Mouse (Mus musculus): ENCODE results near the gene Plpp3. TPM values are rescaled to one million over a fixed set of nuclear protein-coding genes. Genes with fewer than 3 reads are reported as not detected.

Gene Plpp3
- polyA plus RNA-seq, 1 experiment from 2014 or later, result 6.5 TPM

DNA sequence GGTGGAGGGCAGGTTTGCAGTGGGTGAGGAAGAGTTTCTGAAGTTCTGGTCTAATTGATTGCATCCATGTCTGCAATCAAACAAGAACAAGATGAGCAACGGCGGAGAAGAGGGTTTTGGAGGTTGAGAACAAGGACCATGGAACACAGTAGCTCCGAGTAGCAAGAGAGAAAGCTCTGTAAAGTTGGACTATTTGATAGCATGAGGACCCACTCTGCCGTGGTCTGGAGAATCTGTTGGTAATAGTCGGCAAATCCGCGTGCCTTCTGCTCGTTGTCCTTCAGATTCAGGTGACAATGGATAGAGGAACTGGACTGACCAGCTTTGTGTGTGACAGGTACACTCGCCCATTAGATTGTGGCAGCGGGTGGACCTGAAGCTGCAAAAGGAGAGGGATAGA, 87.8 kb downstream of the Plpp3 start:
- 81% methylated on average over 10 of the region's 10 CpGs for WGBS (ENCODE audit: missing documents)
- Histone ChIP-seq H3K36me3 (ENCODE audit: inconsistent target) (no peaks in the 10 kb centered on the region), H3K4me3 (ENCODE audit: inconsistent target) (no peak overlapping the region), H3K79me2 (ENCODE audit: inconsistent target) (no peaks in the 10 kb centered on the region), H3K27ac (no peak overlapping the region)

DNA sequence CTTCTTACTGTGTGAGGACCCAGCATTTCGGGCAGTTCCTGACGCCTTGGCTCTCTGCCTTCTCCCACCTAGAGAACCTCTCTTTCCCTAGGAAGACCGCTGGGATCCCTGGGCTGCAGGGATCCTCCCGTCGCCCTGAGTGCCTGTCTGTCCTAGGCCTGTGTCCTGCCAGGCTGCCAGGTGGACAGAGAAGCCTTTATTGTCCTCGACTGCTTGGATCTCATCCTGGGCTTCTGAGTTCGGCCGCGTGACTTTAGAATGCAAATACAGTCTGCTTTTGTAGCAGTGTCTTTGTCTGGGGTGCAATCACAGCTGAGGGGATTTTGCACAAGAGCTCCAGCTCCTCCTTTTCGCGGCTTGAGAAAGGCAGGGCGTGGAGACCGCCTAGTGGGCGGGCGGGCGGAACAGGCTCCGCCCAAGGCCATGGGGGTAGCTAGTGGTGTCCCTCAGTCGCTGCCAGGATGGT, 88.4 kb downstream of the Plpp3 start:
- no peaks in the 10 kb centered on the region for H3K79me2 ChIP-seq (ENCODE audit: inconsistent target)
- 33% methylated on average over 18 of the region's 18 CpGs for WGBS (ENCODE audit: missing documents)
- H3K4me3 ChIP-seq (ENCODE audit: inconsistent target), result no peak overlapping the region
- no peaks in the 10 kb centered on the region for H3K36me3 ChIP-seq (ENCODE audit: inconsistent target)
- H3K27ac ChIP-seq, result no peak overlapping the region

DNA sequence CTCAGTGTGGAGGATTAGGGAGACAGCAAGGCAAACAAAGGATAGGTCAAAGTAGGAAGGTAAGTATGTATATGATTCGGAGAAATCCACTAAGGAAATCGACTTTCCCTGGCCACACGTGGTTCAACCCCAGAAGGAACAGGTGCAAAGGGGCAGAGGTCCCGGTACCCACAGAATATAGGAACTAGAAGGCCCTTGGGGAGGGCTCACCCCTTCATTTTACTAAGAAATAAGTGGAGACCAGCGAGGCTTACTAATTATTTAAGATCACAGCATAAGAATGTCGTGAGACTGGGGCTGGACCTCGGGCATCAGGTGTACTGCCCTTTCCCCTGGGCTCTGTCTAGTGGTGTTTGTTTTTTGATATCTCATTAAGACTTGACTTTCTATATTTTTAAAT, 89.2 kb downstream of the Plpp3 start:
- 91% methylated on average over 6 of the region's 7 CpGs for WGBS (ENCODE audit: missing documents)
- Histone ChIP-seq H3K4me3 (ENCODE audit: inconsistent target) (no peak overlapping the region), H3K79me2 (ENCODE audit: inconsistent target) (no peaks in the 10 kb centered on the region), H3K27ac (no peak overlapping the region), H3K36me3 (ENCODE audit: inconsistent target) (no peaks in the 10 kb centered on the region)

DNA sequence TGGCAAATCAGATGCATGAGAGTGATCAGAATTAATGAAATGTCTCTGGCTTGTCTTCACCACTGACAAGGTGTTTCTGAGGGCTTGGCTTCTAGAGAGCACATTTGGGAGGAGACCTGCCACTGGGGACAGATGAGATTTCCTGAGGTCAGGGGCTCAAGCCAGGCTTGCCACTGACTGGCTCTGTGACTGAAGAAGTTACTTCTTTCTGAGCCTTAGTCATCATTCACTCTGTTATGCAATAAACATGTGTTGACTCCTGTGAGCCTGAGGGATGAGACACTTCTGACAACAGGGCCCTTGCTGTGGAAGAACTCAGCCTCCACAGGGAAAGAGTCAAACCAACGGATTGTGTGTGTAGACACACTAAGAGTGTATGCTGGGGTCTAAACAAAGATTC, 91.0 kb downstream of the Plpp3 start:
- Histone ChIP-seq H3K4me3 (ENCODE audit: inconsistent target) (no peak overlapping the region), H3K27ac (0 out of 2 replicates have a peak overlapping the region, but pooled peaks have one; percentile 5), H3K79me2 (ENCODE audit: inconsistent target) (no peaks in the 10 kb centered on the region), H3K36me3 (ENCODE audit: inconsistent target) (no peaks in the 10 kb centered on the region)
- 70% methylated on average over 1 of the region's 1 CpGs for WGBS (ENCODE audit: missing documents)

DNA sequence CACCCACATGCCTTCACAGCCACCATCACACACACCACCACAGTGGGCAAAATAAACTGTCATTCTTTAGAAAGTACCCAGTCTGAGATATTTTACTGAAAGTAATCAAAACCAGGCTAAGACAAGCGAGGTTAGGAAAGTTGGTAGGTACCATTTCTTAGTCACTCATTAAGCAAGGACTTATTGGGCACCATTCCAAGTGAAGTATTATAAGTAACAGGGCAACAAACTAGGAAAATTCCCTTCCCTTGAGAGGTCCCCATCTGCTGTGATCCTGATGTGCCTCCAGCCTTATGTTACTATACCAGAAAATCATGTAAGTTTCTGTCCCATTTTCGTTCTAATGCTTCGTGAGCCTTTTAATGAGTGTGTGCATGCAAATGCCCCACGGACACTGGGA, 92.1 kb downstream of the Plpp3 start:
- Histone ChIP-seq H3K36me3 (ENCODE audit: inconsistent target) (no peaks in the 10 kb centered on the region), H3K4me3 (ENCODE audit: inconsistent target) (no peak overlapping the region), H3K79me2 (ENCODE audit: inconsistent target) (no peaks in the 10 kb centered on the region), H3K27ac (no peak overlapping the region)
- WGBS (ENCODE audit: missing documents), result 94% methylated on average over 4 of the region's 4 CpGs

DNA sequence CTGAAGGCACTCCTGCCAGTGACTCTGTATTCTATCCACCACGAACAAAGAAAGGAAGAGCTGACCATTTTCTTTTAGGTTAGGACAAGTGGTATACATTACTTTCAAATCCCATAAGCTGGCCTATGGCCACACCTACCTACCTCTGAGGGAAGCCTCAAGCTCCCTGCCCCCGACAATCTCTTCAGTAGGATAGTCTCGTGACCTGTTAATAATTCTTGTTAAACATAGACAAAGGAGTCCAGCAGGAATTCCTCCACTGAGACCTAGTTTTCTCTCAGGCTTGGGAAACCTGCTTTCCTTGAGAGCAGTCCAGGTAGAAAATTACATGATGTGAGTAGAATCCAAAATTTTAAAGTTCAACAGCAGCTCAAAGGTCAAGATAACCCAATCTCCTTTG, 93.8 kb downstream of the Plpp3 start:
- Histone ChIP-seq H3K36me3 (ENCODE audit: inconsistent target) (no peaks in the 10 kb centered on the region), H3K4me3 (ENCODE audit: inconsistent target) (no peak overlapping the region), H3K27ac (no peak overlapping the region), H3K79me2 (ENCODE audit: inconsistent target) (no peaks in the 10 kb centered on the region)
- 95% methylated on average over 2 of the region's 3 CpGs for WGBS (ENCODE audit: missing documents)

DNA sequence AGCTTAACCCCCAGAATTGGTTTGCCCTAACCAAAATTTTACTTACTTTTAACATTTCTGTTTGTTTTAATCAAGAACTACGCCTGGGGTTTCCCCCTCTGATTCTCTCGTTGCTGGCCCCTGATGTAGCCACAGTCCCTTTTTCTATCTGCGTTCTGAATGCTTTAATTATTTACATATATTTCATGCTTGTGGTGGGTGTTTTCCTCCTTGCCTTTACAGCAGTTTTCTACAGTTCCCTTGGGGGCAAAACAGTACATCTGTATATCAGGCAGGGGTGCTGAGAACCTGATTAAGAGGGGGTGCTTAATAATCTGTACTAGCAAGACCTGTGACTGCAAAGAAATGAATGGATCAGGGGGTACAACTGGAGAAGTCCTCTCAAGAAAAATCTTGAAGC, 94.9 kb downstream of the Plpp3 start:
- Histone ChIP-seq H3K4me3 (ENCODE audit: inconsistent target) (no peak overlapping the region), H3K27ac (no peak overlapping the region), H3K36me3 (ENCODE audit: inconsistent target) (no peaks in the 10 kb centered on the region), H3K79me2 (ENCODE audit: inconsistent target) (no peaks in the 10 kb centered on the region)
- WGBS (ENCODE audit: missing documents), result 81% methylated on average over 3 of the region's 3 CpGs

DNA sequence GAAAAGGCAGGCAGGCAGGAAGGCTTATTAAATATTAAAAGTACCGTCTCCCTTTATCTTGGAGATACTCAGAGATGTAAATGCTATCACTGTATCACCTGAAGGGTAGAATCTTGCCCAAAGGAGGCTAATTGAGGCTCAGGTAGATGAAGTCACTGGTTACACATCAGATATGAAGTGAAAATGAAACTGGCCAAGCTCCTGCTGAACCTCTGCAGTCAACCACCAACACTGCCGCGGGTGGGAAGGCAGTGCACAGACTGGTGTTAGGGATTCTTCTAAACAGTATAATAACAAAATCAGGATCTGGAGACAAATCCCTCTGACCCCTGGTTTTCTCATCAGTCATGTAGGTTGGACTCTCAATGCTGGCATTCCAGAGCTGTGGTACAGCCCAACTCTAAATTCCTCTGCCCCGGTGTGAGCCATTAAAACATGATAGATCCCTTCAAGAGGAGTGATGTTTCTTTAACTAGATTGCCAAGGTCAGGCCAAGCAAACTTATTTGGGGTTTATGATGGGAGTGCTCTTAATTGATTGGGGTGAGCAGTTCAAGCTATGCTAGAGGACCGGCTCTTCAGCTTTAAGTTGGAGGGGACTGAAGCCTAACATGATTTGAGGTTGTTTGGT, 95.5 kb downstream of the Plpp3 start:
- no peak overlapping the region for H3K4me3 ChIP-seq (ENCODE audit: inconsistent target)
- 50% methylated on average over 5 of the region's 5 CpGs for WGBS (ENCODE audit: missing documents)
- H3K27ac ChIP-seq, result no peak overlapping the region
- H3K79me2 ChIP-seq (ENCODE audit: inconsistent target), result no peaks in the 10 kb centered on the region
- no peaks in the 10 kb centered on the region for H3K36me3 ChIP-seq (ENCODE audit: inconsistent target)

DNA sequence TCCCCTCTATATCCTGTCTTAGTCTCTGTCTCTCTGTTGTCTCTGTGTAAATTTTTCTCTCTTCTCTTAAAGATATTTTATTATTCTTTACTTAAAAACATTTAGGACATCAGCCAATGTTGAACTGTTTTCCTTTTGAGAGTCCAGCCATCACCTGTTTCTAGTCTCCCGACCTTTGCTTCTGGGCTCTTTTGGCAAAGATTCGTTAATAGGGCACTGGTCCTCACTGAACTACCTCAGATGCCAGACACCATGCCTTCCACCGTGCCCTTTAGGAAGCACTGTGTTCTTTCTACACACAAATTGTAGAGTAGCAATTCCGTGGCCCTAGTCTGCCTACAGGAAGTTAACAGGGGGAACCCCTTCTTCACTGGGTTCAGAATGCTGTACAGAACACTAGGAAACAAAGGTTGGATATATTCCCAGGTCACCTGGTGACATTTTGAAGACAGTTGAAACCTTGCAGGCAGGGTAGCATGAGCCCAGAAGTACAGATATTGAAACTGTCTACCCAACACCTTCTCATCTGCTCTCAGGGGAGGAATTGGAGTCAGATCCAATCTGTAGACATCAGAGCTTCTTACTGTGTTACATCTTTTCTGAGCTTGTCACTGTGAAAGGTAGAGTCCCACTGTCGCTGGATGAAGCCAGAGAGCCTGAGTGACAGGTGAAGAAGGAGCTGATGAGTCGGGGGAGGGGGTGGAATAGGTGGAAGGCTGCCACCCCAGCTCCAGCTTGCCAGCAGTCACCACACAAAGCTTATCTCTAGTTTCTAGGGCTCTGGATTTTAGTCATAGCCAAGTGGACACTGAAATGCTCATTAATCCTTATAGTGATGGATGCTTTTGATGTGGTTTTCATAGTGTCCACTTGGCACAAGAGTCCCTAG, 96.5 kb downstream of the Plpp3 start:
- Histone ChIP-seq H3K27ac (no peak overlapping the region), H3K36me3 (ENCODE audit: inconsistent target) (no peaks in the 10 kb centered on the region), H3K79me2 (ENCODE audit: inconsistent target) (no peaks in the 10 kb centered on the region), H3K4me3 (ENCODE audit: inconsistent target) (no peak overlapping the region)
- 62% methylated on average over 6 of the region's 6 CpGs for WGBS (ENCODE audit: missing documents)

DNA sequence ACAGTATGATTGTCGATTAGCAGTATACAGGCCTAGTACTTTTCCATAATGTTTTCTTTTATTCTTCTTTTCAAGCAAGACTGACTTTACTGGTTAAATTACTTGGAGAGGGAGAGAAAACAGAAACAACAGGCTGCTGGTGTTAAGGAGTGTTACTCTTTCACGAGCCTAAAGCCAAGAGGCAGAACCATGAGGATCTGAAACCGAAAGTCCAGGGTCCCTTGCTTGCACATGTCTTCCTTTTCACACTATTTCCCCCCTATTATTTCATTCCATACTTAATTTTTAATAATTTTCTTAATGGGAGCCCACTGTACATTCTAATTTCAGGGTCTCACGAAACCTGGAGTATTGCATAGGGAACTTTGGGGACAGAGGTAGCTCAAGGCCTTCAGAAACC, 97.2 kb downstream of the Plpp3 start:
- H3K4me3 ChIP-seq (ENCODE audit: inconsistent target), result no peak overlapping the region
- 65% methylated on average over 4 of the region's 4 CpGs for WGBS (ENCODE audit: missing documents)
- no peaks in the 10 kb centered on the region for H3K79me2 ChIP-seq (ENCODE audit: inconsistent target)
- H3K27ac ChIP-seq, result no peak overlapping the region
- no peaks in the 10 kb centered on the region for H3K36me3 ChIP-seq (ENCODE audit: inconsistent target)

DNA sequence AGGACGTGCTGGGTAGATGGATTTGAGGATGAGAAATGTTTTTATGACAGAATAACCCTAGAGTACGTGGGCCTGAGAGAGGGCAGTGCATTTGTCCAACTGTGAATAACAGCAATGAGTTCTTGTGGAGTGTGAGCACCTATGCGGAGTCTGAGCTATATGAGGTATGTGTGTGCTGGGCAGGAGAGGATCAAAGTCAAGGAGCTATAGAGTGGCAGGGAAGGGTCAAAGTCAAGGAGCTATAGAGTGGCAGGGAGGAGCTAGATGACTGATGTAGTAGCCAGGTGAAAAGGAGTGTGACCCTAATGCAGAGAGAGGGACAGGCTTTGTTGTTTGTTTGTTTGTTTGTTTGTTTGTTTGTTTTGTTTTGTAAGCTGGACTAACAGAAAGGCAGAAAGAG, 98.0 kb downstream of the Plpp3 start:
- no peaks in the 10 kb centered on the region for H3K36me3 ChIP-seq (ENCODE audit: inconsistent target)
- no peak overlapping the region for H3K27ac ChIP-seq
- H3K4me3 ChIP-seq (ENCODE audit: inconsistent target), result no peak overlapping the region
- 93% methylated on average over 3 of the region's 3 CpGs for WGBS (ENCODE audit: missing documents)
- no peaks in the 10 kb centered on the region for H3K79me2 ChIP-seq (ENCODE audit: inconsistent target)

DNA sequence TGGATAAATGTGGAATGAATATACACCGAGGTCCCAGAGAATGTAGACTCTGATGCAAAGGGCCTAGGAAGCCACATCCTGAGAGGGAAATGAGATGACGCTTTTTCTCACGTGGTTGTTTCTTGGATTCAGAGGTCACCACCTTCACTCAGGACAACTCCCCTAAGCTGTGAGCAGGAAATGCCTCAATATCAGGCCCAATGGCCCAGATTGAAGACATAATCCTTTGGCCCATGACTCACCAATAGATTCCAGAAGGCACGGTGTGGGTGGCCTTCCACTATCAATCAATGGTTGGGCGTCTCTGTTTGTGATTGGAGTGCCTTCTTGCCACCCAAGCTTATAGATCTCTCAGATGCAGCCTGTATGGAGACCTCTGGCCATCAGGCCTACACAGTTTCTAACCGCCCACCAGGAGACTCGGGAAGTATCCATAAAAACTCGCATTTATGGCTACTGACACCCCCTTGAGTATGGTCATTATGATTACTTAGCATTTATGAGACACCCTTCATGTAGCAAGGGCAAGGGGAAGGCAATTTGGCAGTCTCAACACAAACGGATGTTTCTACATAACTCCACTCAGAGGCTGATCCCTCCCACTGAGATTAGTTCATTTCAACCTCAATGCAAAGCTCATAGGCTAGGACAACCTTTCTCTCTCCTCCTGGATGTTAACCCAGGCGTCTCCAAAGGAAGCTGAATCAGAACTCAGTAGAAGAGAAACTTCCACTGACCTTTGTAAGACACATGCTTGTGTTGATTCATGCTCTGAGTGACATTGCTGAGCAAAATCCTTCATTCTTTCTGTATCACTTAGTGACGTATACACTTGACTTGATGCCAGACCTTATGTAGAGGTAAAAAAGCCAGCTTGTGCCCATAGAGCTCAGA, 100.8 kb downstream of the Plpp3 start:
- 79% methylated on average over 11 of the region's 11 CpGs for WGBS (ENCODE audit: missing documents)
- Histone ChIP-seq H3K27ac (no peak overlapping the region), H3K4me3 (ENCODE audit: inconsistent target) (no peak overlapping the region), H3K79me2 (ENCODE audit: inconsistent target) (no peaks in the 10 kb centered on the region), H3K36me3 (ENCODE audit: inconsistent target) (no peaks in the 10 kb centered on the region)

DNA sequence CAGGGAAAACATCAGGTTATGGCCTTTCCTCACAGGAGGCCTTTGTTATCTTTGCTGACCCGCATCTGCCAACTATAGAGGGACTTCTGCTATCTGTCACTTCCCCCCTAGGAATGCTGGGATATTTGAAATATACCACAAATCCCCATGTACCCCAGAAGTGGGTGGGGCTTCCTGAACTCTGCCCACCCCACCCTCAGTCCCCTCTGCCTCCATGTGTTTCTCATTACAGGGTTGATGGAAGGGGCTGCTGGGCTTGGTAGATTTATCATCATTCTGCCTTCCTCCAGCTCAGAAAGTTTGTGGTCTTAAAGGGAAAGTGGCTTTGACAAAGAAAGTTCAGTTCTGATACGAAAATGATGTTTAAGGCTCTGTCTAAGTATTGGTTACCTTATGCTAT, 103.2 kb downstream of the Plpp3 start:
- H3K4me3 ChIP-seq (ENCODE audit: inconsistent target), result no peak overlapping the region
- no peaks in the 10 kb centered on the region for H3K79me2 ChIP-seq (ENCODE audit: inconsistent target)
- H3K36me3 ChIP-seq (ENCODE audit: inconsistent target), result no peaks in the 10 kb centered on the region
- WGBS (ENCODE audit: missing documents), result 92% methylated on average over 2 of the region's 2 CpGs
- no peak overlapping the region for H3K27ac ChIP-seq

DNA sequence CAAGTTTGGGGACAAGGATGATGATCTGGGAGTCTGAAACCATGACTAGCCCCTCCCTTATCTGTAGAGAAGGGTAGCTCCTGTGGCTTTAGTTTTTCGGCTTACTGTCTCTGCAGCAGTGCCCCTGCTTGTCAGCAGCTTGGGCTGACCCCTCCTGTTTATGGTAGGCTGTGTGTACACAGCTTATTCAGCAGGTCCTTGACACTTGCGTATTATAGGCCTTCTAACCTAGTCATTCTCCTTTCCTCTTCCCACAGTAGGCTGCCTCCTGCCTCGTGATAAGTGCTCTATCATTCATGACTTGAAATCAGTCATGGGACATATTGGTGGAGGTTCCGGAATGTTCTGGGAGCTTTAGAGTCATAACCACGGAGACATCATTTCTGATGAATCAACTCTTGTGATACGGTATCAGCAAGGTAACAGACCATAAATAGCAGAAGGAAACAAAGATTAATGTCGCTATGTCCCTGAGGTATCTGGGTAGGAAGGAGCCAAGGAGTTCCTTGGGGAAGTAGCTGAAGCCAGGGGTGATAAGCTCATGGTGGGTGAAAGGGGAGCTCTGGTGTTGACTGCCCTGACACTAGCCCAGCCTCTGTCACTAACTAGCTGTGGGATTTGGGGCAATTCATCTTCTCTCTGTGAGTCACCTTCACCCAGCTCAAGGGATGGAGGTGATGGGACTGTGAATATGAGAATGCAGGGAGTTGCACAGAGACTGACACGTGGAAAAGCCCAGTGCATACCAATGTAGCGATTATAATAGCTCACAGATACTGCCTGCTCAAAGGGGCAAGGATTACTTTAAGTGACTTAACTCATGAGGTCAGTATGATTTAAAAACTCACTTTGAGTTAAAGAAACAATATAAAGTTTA, 104.0 kb downstream of the Plpp3 start:
- H3K4me3 ChIP-seq (ENCODE audit: inconsistent target), result no peak overlapping the region

More for the DNA sequence above, 104.0 kb downstream of the Plpp3 start:
- no peaks in the 10 kb centered on the region for H3K36me3 ChIP-seq (ENCODE audit: inconsistent target)
- WGBS (ENCODE audit: missing documents), result 85% methylated on average over 9 of the region's 9 CpGs
- H3K27ac ChIP-seq, result no peak overlapping the region
- H3K79me2 ChIP-seq (ENCODE audit: inconsistent target), result no peaks in the 10 kb centered on the region
